Mouse (Mus musculus) liver, embryonic 13.5 days (tissue): ENCODE data around the gene L1td1. TPM values are rescaled to one million over a fixed set of nuclear protein-coding genes. Genes with fewer than 3 reads are reported as not detected.
"Not testable (repeated sequence)": the region's sequence is repeated elsewhere in the genome, so short reads cannot be mapped to it uniquely, and the experiment has no call there.

Source experiments
- ATAC-seq: fragments of 200-750 bp; cut with Nextera tagmentation; 2 replicates; pipeline ENCODE4 v1.8.0; 2017; ENCODE audit warnings: low read depth, mild to moderate bottlenecking, moderate number of reproducible peaks, moderate library complexity
- DNase-seq: peaks from one replicate; pipeline ENCODE4 v3.0.0; 2022
- H3K27ac ChIP-seq: fragments of 300-500 bp; sonication (generic); 2 replicates; pipeline ENCODE4 v1.5.1; 2015; ENCODE audit warnings: moderate library complexity, mild to moderate bottlenecking, inconsistent platforms
- H3K27me3 ChIP-seq: fragments of 300-500 bp; sonication (generic); 2 replicates; pipeline ENCODE4 v1.6.1; 2015; ENCODE audit warnings: mild to moderate bottlenecking, inconsistent platforms
- H3K36me3 ChIP-seq: fragments of 300-500 bp; sonication (generic); 2 replicates; pipeline ENCODE4 v1.6.1; 2015; ENCODE audit warnings: mild to moderate bottlenecking, inconsistent platforms
- H3K4me1 ChIP-seq: fragments of 300-500 bp; sonication (generic); replicated peaks from 2 replicates; pipeline ENCODE4 v1.6.1; 2015; ENCODE audit warnings: inconsistent platforms
- H3K4me2 ChIP-seq: fragments of 300-500 bp; sonication (generic); 2 replicates; pipeline ENCODE4 v1.6.1; 2015; ENCODE audit warnings: inconsistent platforms, mild to moderate bottlenecking, moderate library complexity
- H3K4me3 ChIP-seq: fragments of 300-500 bp; sonication (generic); replicated peaks from 2 replicates; pipeline ENCODE4 v1.5.1; 2015; ENCODE audit warnings: mild to moderate bottlenecking, inconsistent platforms
- H3K9ac ChIP-seq: fragments of 300-500 bp; sonication (generic); 2 replicates; pipeline ENCODE4 v1.6.1; 2015; ENCODE audit warnings: mild to moderate bottlenecking, inconsistent platforms
- H3K9me3 ChIP-seq: fragments of 300-500 bp; sonication (generic); replicated peaks from 2 replicates; pipeline ENCODE4 v1.6.1; 2016; ENCODE audit warnings: inconsistent platforms
- WGBS: fragments of 180-500 bp; shearing (Covaris S2); methylation state at CpG from one replicate; pipeline ENCODE4 v1.1.7; 2015; ENCODE audit not compliant: insufficient replicate concordance; 5-methylcytosine and 5-hydroxymethylcytosine counted together
- polyA plus RNA-seq: library from polyadenylated mRNA; unstranded; fragments of >200 nt; fragmentation: Nextera tagmentation; extraction: Ambion mirVana; gene quantifications from 2 replicates; pipeline ENCODE4 v1.2.1, GENCODE M21; 2015

Gene L1td1
- polyA plus RNA-seq, 1 experiment from 2014 or later, result not detected

DNA sequence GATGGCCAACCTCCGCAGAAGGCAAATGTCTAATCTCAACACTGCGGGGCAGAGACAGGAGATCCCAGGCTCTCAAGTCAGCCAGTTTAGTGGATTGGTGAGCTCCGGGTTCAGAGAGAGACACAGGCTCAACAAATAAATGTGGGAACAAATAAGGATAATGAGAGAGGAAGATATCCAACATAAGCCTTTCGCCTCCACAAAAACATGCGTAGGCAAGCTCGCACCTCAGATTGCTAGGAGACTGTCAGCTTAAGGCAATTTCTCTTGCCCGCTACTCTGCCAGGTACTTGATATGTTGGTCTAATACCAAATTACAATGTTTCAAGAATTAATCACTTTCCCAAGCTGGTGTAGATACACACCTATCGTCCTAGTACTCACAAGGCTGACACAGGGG, 15.6 kb upstream of the L1td1 start:
- DNase-seq (no peak), ATAC-seq (no peak)
- Histone ChIP-seq H3K9me3 (no peaks in the 10 kb centered on the region), H3K4me1 (no peaks in the 10 kb centered on the region), H3K36me3 (no peaks in the 10 kb centered on the region), H3K9ac (no peak overlapping the region), H3K4me3 (no peak overlapping the region), H3K4me2 (no peak overlapping the region), H3K27me3 (no peaks in the 10 kb centered on the region), H3K27ac (no peak overlapping the region)
- 73% methylated on average over 8 of the region's 8 CpGs for WGBS

DNA sequence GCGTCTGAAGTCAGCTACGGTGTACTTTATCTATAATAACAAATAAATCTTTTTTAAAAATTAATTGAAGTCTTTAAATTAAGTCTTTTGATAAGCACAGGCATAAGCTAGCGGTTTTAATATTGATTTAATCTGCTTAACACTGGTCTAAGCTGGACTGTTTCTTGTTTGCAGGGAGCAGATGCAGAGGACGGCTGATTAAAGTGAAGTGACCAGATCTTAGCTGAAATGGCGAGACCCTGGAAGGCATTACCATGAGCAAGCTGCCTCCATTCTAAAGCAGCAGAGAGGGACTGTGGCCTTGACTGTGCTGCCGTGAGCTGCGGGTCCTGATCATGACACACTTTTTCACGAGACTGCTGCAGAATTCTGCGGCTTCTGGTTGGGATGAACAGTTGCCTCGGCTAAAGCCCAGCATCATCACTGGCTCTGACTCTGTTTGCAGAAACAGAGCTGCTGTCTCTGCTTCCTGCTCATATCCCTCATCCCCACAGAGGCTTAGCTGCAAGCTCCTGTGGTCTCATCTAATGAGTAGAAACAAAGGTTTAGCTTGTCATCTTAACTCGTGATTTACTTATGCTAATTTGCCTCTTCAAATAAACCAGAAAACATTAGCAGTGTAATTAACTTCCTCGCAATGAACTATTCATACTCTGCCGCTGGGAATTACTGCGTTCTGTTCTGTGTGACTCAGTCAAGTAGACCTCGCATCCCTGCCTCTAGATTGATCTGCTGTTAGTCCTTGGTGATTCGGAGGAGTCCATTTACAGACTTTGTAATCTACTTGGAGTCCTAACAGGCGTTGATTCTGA, 8.6 kb upstream of the L1td1 start:
- no peak for ATAC-seq
- H3K27ac ChIP-seq, result no peak overlapping the region
- 75% methylated on average over 17 of the region's 17 CpGs for WGBS

DNA sequence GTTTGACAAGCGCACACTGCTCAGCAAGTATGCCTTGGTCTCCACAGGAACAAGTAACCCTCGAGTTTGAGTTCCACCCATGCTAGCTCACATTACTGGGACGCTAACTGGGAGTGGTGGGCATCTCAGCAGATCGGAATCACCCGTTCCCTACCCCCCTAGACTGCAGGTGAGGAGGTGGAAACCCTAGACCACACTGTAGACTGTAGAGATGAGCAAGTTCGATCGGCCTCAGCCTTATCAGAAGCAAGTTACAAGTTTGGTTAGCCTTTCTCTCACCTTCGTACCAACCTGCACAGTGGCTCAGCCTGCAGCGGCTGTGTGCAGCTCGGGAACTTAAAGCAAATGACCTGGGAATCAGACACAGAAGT, 8.0 kb upstream of the L1td1 start:
- Histone ChIP-seq H3K27ac (no peak overlapping the region), H3K9me3 (no peaks in the 10 kb centered on the region), H3K4me2 (no peak overlapping the region), H3K4me3 (no peak overlapping the region), H3K27me3 (no peaks in the 10 kb centered on the region), H3K9ac (no peak overlapping the region), H3K4me1 (no peaks in the 10 kb centered on the region), H3K36me3 (no peaks in the 10 kb centered on the region)
- DNase-seq (no peak), ATAC-seq (no peak)
- WGBS, result 65% methylated on average over 10 of the region's 10 CpGs

More for the DNA sequence above, 8.6 kb upstream of the L1td1 start:
- Histone ChIP-seq H3K4me3 (no peak overlapping the region), H3K36me3 (no peaks in the 10 kb centered on the region), H3K4me1 (no peaks in the 10 kb centered on the region), H3K4me2 (no peak overlapping the region), H3K9me3 (no peaks in the 10 kb centered on the region), H3K27me3 (no peaks in the 10 kb centered on the region), H3K9ac (no peak overlapping the region)
- no peak for DNase-seq

DNA sequence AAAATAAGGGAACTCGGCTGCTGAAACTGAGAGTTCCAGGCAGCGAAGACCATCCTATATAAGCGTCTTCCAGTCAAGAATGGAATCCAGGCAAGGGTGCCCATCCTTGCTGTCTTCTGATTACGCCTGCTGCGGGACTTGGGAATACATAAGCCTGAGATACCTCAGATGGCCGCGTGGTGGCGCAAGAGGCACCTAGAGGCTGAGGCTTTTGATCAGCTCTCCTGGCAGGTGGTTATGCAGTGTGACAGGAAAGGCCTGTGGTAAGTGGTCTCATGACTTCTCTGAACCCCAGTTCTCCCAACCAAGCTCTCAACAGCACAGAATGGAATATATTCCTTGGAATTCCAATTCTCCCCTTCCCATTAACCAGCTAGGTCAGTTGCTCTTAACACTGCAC, 4.1 kb upstream of the L1td1 start:
- ATAC-seq, result no peak
- WGBS, result 13% methylated on average over 8 of the region's 8 CpGs
- H3K36me3 ChIP-seq, result no peaks in the 10 kb centered on the region
- H3K27ac ChIP-seq, result no peak overlapping the region
- no peak overlapping the region for H3K4me3 ChIP-seq
- no peaks in the 10 kb centered on the region for H3K9me3 ChIP-seq
- no peak overlapping the region for H3K9ac ChIP-seq
- peak; percentile 23 for DNase-seq
- peaks cover 4% of the 10 kb centered on the region; the same call in 1 of the 2 replicates for H3K4me1 ChIP-seq
- H3K27me3 ChIP-seq, result peaks cover 17% of the 10 kb centered on the region
- H3K4me2 ChIP-seq, result no peak overlapping the region

DNA sequence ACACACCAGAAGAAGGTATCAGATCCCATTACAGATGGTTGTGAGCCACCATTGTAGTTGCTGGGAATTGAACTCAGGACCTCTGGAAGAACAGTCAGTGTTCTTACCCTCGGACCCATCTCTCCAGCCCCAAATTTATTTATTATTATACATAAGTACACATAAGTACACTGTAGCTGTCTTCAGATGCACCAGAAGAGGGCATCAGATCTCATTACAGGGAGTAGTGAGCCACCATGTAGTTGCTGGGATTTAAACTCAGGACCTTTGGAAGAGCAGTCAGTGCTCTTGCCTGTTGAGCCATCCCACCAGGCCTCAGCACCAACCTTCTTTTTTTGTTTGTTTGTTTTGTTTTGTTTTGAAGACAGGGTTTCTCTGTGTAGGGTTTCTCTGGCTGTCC, 1.9 kb upstream of the L1td1 start:
- not testable (repeated sequence) for H3K9ac ChIP-seq, H3K36me3 ChIP-seq, H3K4me2 ChIP-seq, H3K9me3 ChIP-seq, H3K27ac ChIP-seq, H3K4me3 ChIP-seq, ATAC-seq, H3K4me1 ChIP-seq, DNase-seq
- peaks cover 34% of the 10 kb centered on the region for H3K27me3 ChIP-seq
- 68% methylated on average over 1 of the region's 1 CpGs for WGBS

DNA sequence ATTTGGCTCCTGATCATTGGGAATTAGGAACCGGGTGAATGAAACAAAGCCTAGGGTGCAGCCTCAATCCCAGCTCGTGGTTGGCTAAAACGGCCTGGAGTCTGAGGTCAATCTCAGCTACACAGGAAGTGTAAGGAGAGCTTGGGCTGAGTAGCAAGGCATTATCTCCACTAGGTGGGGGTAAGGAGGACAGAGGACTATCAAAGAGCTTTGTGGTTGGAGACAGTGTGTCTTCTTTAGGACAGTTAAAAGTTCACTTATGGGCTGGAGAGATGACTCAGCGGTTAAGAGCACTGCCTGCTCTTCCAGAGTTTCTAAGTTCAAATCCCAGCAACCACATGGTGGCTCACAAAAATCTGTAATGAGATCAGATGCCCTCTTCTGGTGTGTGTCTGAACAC, 1.1 kb upstream of the L1td1 start:
- H3K4me3 ChIP-seq, result no peak overlapping the region
- H3K27me3 ChIP-seq, result peaks cover 34% of the 10 kb centered on the region
- no peak overlapping the region for H3K4me2 ChIP-seq
- DNase-seq (no peak), ATAC-seq (no peak)
- no peak overlapping the region for H3K27ac ChIP-seq
- no peaks in the 10 kb centered on the region for H3K9me3 ChIP-seq
- H3K9ac ChIP-seq, result no peak overlapping the region
- no peaks in the 10 kb centered on the region for H3K36me3 ChIP-seq
- 18% methylated on average over 4 of the region's 4 CpGs for WGBS
- peaks cover 4% of the 10 kb centered on the region; the same call in 1 of the 2 replicates for H3K4me1 ChIP-seq

DNA sequence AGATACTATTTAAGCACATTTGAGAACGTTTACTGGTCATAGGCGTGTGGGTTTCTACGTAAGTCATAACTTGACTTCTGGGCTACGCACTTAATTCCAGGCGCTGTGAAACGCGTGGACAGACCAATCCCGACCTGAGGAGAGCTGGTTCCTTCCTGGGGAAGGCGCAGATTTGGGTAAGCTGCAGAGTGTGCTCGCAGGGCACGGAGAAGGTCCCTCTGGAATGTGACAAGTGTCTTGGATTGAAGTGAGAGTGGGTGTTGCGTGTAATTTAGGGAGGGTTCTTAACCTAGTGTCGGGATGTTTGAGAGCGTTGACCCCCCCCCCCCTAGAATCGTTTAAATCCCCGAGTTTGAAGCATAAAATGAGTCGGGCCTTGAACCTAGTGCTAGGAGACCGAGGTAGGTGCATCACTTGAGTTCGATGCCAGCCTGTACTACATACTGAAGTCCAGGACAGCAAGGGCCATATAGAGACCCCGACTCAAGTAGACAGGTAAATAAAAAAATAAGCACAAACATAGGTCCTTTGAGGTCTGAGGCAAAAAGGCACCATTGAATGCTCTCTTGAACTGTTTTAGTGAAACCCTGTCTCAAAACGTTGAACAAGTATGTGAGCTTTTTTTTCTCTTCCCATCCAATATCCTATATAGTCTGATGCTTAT, 893 bp downstream of the L1td1 start:
- H3K4me3 ChIP-seq, result peak overlapping the region; percentile 25; the same call in 1 of the 2 replicates
- H3K4me2 ChIP-seq, result peak overlapping the region; percentile 52
- no peaks in the 10 kb centered on the region for H3K36me3 ChIP-seq
- H3K27me3 ChIP-seq, result peaks cover 34% of the 10 kb centered on the region
- peaks cover 4% of the 10 kb centered on the region; the same call in 1 of the 2 replicates for H3K4me1 ChIP-seq
- no peak overlapping the region for H3K27ac ChIP-seq
- DNase-seq, result no peak
- H3K9ac ChIP-seq, result no peak overlapping the region
- 4% methylated on average over 21 of the region's 21 CpGs for WGBS
- H3K9me3 ChIP-seq, result no peaks in the 10 kb centered on the region
- ATAC-seq, result no peak

DNA sequence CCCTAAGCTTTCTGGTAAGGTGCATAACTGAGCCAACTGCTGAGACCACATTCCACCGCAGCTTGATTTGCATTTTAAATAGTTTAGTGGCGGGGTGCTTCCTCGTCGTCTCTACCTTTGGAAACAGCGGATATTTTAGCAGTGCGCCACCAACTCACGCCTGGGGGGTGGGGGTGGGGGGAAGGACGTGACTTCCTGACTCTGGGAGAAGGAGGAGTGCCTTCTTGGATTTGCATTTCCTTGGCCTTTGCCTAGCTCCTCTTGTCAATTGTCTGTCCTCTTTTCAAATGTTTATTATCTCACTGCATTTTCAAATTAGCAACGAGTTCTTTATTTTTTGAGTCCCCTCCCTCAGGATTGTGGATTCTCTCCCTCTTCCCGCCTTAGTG, 1.4 kb downstream of the L1td1 start:
- H3K9me3 ChIP-seq, result no peaks in the 10 kb centered on the region
- H3K27me3 ChIP-seq, result peaks cover 34% of the 10 kb centered on the region
- WGBS, result 3% methylated on average over 10 of the region's 10 CpGs
- no peak overlapping the region for H3K9ac ChIP-seq
- DNase-seq (no peak), ATAC-seq (no peak)
- no peak overlapping the region for H3K4me2 ChIP-seq
- H3K4me1 ChIP-seq, result peaks cover 4% of the 10 kb centered on the region; the same call in 1 of the 2 replicates
- no peaks in the 10 kb centered on the region for H3K36me3 ChIP-seq
- no peak overlapping the region for H3K4me3 ChIP-seq
- no peak overlapping the region for H3K27ac ChIP-seq

DNA sequence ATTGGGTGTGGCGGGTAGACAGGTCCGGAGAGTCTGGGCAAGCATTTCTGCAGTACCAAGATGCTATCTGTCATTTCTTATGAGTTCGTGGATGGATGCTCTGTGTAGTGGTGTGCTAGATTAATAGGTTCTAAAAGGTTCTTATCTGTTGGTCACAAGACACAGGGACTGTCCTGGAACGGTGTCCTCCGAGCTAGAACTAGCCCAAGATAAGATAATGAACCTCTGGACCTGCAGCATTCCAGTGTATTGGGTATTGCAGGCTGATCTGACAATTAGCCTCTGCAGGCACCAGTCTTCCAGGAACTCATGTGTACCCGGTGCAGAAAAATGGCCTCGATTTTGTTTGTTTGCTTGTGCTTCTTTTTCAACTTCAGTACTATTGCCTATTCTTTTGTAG, 2.2 kb downstream of the L1td1 start:
- H3K4me3 ChIP-seq, result no peak overlapping the region
- no peak overlapping the region for H3K9ac ChIP-seq
- H3K27ac ChIP-seq, result no peak overlapping the region
- peaks cover 4% of the 10 kb centered on the region; the same call in 1 of the 2 replicates for H3K4me1 ChIP-seq
- DNase-seq, result no peak
- no peaks in the 10 kb centered on the region for H3K9me3 ChIP-seq
- 23% methylated on average over 7 of the region's 7 CpGs for WGBS
- H3K27me3 ChIP-seq, result peaks cover 34% of the 10 kb centered on the region
- no peaks in the 10 kb centered on the region for H3K36me3 ChIP-seq
- no peak for ATAC-seq
- H3K4me2 ChIP-seq, result no peak overlapping the region

DNA sequence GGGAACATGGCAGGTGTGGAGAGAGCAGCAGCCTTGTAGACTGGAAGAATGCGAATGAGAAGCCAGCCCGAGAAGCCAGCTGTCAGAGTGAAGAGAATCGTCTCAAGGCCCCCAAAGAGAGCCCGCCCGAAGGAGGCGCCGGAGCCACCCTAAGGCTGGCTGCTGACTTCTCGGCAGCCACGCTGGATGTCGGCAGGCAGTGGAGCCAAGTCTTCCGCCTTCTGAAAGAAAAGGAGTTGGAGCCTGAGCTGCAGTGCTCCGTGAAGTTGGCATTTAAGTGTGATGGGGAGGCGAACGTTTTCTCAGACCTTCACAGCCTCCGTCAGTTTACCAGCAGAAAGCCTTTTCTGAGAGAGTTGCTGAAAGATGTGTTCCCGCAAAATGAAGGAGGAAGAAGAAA, 7.1 kb downstream of the L1td1 start:
- Histone ChIP-seq H3K27me3 (peaks cover 5% of the 10 kb centered on the region), H3K36me3 (no peaks in the 10 kb centered on the region), H3K9me3 (no peaks in the 10 kb centered on the region), H3K4me3 (no peak overlapping the region), H3K4me1 (no peaks in the 10 kb centered on the region), H3K27ac (no peak overlapping the region), H3K9ac (no peak overlapping the region), H3K4me2 (no peak overlapping the region)
- no peak for ATAC-seq
- 86% methylated on average over 16 of the region's 16 CpGs for WGBS
- no peak for DNase-seq

DNA sequence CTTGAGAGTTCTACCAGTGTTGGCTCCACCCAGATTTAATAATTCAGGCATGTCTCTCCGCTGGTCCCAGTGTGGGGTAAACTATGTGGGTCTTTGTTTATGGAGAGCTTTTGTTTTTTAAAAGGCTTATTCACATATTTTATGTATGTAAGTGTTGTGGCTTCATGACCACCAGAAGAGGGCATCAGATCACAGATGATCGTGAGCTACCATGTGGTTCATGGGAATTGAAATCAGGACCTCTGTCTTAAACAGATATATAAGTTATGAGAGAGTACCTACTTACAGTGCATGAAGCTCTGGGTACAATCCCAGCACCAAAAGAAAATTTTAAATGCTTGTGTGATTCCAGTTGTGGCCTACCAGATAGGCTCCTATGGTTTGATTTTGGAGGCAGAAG, 13.2 kb downstream of the L1td1 start:
- H3K36me3 ChIP-seq, result no peaks in the 10 kb centered on the region
- WGBS, result 31% methylated on average over 2 of the region's 2 CpGs
- H3K4me2 ChIP-seq, result no peak overlapping the region
- H3K4me3 ChIP-seq, result no peak overlapping the region
- ATAC-seq, result no peak
- no peak overlapping the region for H3K27ac ChIP-seq
- H3K9ac ChIP-seq, result no peak overlapping the region
- H3K27me3 ChIP-seq, result no peaks in the 10 kb centered on the region
- DNase-seq, result no peak
- no peaks in the 10 kb centered on the region for H3K9me3 ChIP-seq
- no peaks in the 10 kb centered on the region for H3K4me1 ChIP-seq
